Mouse (Mus musculus): ENCODE measurements around the gene Ppp1r3g.

Ppp1r3g gene

DNA sequence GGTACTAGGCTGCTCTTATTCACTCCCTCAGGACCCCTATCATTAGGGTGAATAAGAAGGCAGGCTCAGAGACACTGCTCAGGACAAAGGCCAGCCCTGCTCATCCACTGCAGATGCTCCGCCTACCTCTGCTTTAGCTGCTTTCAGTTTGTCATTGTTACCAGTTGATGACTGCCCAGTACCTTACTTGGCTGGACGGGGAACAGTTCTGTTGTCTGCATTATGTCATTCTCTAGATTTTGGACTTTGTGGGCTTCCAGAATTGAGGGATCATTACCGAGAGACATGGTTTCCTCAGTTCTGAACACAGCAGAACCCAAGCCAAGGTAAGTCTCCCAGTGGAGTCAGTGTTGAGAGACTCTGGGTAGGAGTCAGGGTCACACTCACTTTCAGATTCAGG, 36.6 kb downstream of the Ppp1r3g start:
- no peak for DNase-seq (ENCODE audit: low spot score in 2 of 2)

DNA sequence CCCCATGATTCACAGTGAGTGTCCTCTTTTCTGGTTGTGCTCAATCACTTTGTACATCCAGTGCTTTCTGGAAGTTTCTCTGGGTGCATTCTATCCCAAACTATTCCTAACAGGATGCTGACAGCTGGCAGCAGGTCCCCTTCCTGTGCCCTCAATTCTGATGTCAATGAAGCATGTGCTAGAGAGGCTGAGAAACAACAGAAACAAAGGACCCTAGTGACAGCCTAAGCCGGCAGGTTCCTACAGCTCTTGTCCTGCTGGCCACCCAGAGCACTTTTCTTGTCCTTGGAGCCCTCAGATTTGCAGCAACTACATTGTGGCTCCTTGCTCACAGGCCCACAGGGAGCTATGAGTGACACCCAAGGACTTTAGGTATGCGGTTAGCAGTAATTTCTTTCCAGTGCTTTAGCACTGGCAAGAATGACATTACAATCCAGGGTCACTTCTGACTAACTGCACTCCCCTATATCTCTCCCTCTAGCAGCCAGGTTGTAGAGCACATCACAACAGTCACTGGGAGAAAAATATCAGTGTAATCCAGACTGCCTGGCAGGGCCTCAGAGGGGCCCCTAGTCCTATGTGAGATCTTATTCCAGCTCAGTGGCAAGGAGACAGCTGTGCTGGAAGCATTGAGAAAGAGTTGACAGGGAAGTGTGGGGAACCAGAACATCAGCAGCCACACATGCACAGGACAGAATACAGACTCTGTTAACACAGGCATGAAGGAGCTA, 37.2 kb downstream of the Ppp1r3g start:
- no peak for DNase-seq (ENCODE audit: low spot score in 2 of 2)

DNA sequence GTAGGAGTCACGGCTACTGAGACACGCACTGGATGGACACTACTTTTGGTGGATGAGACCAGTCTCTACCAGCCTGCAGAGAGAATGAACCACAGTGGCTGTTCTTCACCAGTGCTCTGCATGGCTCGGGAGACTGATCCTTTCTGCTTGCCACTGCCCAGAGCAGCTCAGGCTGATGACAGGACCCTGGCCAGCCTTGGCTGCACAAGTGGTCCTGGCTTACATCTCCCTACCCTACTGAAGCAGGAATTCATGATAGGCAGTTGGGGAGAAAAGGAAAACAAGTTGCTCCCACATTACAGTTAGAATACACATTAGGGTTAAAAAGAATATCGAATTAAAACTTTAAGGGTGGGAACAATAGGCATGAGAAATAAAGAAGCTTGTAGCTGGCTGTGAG, 39.0 kb downstream of the Ppp1r3g start:
- DNase-seq (ENCODE audit: low spot score in 2 of 2): no peak

DNA sequence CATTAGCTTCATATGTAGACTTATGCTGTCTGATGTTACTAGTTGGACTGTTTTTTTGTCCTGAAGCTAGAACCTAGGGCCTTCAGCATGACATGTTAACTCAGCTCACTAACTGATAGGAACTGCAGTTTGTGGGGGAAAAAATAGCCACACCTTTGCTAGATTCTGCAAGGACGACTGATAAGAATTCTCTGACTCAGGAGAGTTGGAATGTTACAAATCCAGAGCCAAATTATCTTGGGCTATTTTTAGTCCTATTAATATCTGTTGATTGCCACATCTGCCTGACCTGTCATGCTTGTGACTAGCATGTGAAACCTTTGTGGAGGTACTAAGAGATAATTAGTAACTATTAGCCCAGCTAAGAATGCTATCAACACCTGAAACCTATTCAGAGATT, 42.2 kb downstream of the Ppp1r3g start:
- no peak for DNase-seq (ENCODE audit: low spot score in 2 of 2)

DNA sequence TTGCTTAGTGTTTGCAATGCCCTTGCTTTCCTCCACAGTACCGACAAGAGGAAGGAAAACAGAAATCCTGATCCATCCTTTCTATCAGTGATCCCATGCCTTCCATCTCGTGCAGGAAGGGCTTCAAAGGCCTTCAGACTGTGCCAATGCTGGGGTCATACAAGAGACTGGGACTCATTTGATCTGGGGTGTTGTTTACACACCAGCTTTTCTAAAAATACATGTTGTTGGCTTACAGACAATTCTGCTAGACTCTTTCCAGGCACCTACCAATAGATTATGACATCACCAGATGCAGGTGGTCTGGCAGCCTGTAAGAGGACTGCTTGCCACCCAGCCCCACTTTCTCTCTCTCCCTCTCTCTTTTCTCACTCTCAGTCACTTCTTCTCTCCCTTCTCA, 51.3 kb downstream of the Ppp1r3g start:
- DNase-seq (ENCODE audit: low spot score in 2 of 2): no peak

DNA sequence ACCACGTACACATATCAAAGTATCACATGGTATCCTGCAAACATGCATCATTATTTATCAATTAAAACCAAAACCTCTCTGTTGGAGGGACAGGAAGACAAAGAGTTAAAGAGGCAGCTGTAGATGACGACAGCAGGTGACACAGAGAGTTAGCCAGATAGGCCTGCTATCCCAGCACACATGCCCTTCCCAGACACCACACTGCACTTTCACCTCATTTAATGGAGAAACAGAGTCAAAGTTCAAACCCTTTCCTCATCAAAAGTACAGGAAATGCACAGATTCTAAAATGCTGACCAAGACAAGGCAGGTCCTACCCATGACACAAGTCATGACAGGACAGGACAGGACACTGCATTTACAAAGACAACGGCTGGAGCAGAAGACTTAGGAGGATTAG, 57.0 kb downstream of the Ppp1r3g start:
- no peak for DNase-seq (ENCODE audit: low spot score in 2 of 2)

DNA sequence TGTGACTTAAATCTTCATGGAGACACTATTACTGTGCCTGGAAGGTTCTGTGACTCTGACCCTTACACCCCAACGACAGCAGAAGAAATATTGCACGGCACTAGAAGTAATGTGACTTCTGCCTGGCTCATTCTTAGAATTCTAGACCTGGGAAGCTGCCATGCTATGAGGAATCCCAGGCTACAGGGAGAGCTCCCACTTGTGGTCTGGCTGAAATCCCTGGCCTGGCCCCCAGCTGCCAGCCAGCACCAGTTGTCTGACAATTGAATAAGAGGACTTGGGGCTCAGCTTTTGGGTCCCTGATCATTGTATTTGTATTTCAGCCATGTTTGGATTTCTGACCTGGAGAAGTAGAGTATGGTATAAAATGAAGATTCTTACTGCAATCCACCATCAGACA, 59.4 kb downstream of the Ppp1r3g start:
- DNase-seq (ENCODE audit: low spot score in 2 of 2): no peak

DNA sequence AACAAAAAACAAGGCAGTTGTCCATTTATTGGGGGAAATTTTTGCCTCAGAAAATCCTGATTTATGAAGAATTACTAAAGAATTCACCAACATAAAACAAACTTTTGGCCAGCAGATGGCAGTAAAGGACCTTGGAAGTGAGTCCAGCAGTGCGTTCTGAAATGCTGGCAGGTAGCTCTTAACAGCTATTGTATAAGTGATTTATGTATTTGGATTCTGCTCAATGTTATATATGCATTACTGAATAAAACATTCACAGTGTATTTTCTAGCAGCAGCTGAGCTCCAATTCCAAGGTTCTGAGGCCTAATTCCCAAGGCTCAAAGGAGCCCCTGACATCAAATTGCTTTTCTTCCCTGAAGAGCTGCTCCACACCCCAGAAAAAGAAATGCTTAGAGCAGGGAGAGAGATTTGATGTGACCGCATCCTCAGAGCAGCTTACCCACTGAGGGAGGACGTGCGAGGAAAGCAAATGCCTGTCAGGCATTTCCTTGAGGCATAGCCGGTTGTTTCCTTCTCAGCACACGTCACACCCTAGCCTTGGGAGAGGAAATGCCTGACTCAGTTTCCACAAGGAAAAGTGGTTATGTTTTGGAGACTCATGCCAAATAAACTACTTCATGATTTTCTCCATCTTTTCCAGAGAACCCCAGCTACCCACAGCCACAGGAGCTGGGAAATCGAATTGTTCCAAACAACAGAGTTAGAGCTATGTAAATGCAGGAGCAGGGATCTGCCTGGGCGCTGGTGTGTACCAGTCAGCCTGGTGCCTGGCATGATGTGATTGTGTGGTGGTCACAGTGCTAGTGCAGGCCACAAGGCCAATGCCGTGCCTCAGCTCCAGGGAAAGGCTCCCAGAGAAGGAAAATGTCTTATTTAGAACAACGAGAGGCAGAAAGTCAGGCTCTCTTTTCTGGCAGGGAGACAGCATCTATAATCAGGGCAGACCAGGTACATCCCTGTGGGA, 61.0 kb downstream of the Ppp1r3g start:
- DNase-seq (ENCODE audit: low spot score in 2 of 2): peak; percentile 39 to 63
